Mouse (Mus musculus): ENCODE data around the gene Cuta. TPM values are rescaled to one million over a fixed set of nuclear protein-coding genes. Genes with fewer than 3 reads are reported as not detected.
"Not testable (repeated sequence)": the region's sequence is repeated elsewhere in the genome, so short reads cannot be mapped to it uniquely, and the experiment has no call there.

Gene Cuta
- total RNA-seq, 2 experiments from 2014 or later: 127 to 133 TPM

- DNase-seq (ENCODE audit: low spot score in 2 of 2): not testable (repeated sequence)
These were observed 31.9 kb downstream of the Cuta start for GRCm38 (mm10) chr17:26907506-26907905.

GRCm38 (mm10) chr17:26904320-26904719, 35.0 kb downstream of the Cuta start:
- DNase-seq (ENCODE audit: low spot score in 2 of 2): no peak
- intact Hi-C loops (cut with DNase I): no loop called here

More at GRCm38 (mm10) chr17:26907506-26907905, 31.9 kb downstream of the Cuta start:
- intact Hi-C loops (cut with DNase I): not testable (repeated sequence)

GRCm38 (mm10) chr17:26900916-26901315, 38.5 kb downstream of the Cuta start:
- intact Hi-C loops (cut with DNase I): no loop called here
- no peak for DNase-seq (ENCODE audit: low spot score in 2 of 2)

- peak in 1 of 2 experiments; percentile 67 for DNase-seq (ENCODE audit: low spot score in 2 of 2)
- intact Hi-C loops (cut with DNase I): no loop called here
These were observed 43.8 kb downstream of the Cuta start for GRCm38 (mm10) chr17:26895578-26895977.

- intact Hi-C loops (cut with DNase I): no loop called here
- DNase-seq (ENCODE audit: low spot score in 2 of 2): peak; percentile 52 to 86
These were observed 45.0 kb downstream of the Cuta start for GRCm38 (mm10) chr17:26894342-26894741.

- intact Hi-C loops (cut with DNase I): no loop called here
- DNase-seq (ENCODE audit: low spot score in 2 of 2): no peak
These were observed 45.9 kb downstream of the Cuta start for GRCm38 (mm10) chr17:26893492-26893891.

GRCm38 (mm10) chr17:26892635-26893375, 46.6 kb downstream of the Cuta start:
- no peak for DNase-seq (ENCODE audit: low spot score in 2 of 2)
- intact Hi-C loops (cut with DNase I): no loop called here

GRCm38 (mm10) chr17:26887926-26888325, 51.4 kb downstream of the Cuta start:
- DNase-seq (ENCODE audit: low spot score in 2 of 2): no peak
- intact Hi-C loops (cut with DNase I): loop anchor here (2.0 to 5.0 kb wide), 3 partner anchors 93 to 421 kb away; partner anchors contain the start of gene Atp6v0e

GRCm38 (mm10) chr17:26886047-26886749, 53.2 kb downstream of the Cuta start:
- intact Hi-C loops (cut with DNase I): loop anchor here (2.0 to 5.0 kb wide), 3 partner anchors 91 to 419 kb away; partner anchors contain the start of gene Atp6v0e
- DNase-seq (ENCODE audit: low spot score in 2 of 2): peak; percentile 88 to 89

- peak; percentile 62 to 68 for DNase-seq (ENCODE audit: low spot score in 2 of 2)
- intact Hi-C loops (cut with DNase I): loop anchor here (5.0 kb wide), 2 partner anchors 223 to 418 kb away; partner anchors contain the start of gene Atp6v0e
These were observed 54.1 kb downstream of the Cuta start for GRCm38 (mm10) chr17:26884995-26885926.

Small RNA genes within 50 kb of the gene (microRNA-seq; reads per million reads assigned to microRNA genes)
- gene Gm27775 (0 reads per million in 2 experiments), gene Mir3083 (21.1 to 26.6 reads per million in 2 experiments), gene Mir6968 (1.3 to 6.9 reads per million in 2 experiments)

Other genes starting within 250 kb of the Cuta start
- gene Crebrf, start 223.9 kb downstream of the Cuta start, total RNA-seq (2021): 10 to 100 TPM; 34.8 to 35.6 TPM
- gene Bnip1, start 158.5 kb downstream of the Cuta start, total RNA-seq (2021): 10 to 100 TPM; 30.4 to 35.1 TPM
- gene Nkx2-5, start 94.6 kb downstream of the Cuta start, total RNA-seq (2021): not detected
- 1 to 10 TPM; 2.9 to 3.3 TPM for gene Kifc5b, start 22.5 kb downstream of the Cuta start, total RNA-seq (2021)
- gene Phf1, start 6.5 kb downstream of the Cuta start, total RNA-seq (2021): 10 to 100 TPM; 16.8 to 20.2 TPM
- 100 to 1,000 TPM; 594 to 653 TPM for gene Syngap1, start 1.7 kb upstream of the Cuta start, total RNA-seq (2021)
- 10 to 100 TPM; 16.1 to 16.3 TPM for gene Zbtb9, start 33.6 kb upstream of the Cuta start, total RNA-seq (2021)
- gene Bak1, start 89.4 kb upstream of the Cuta start, total RNA-seq (2021): 10 to 100 TPM; 25.3 to 25.4 TPM
- 1 to 10 TPM; 2.2 to 2.4 TPM for gene Itpr3, start 117.7 kb upstream of the Cuta start, total RNA-seq (2021)
- gene Uqcc2, start 194.3 kb upstream of the Cuta start, total RNA-seq (2021): 100 to 1,000 TPM; 201 to 202 TPM
- gene Ip6k3, start 228.2 kb upstream of the Cuta start, total RNA-seq (2021): under 1 TPM; 0.23 to 0.29 TPM